Mouse (Mus musculus) hindbrain, embryonic 13.5 days (tissue): ENCODE measurements at regions not wholly inside any gene's neighbourhood (a gene's known extent, or its start where the extent isn't known, plus 50 kb on each side); places are given as distances from the start of the nearest gene placed in this dataset.

ENCODE experiments used
- ATAC-seq: fragments of 200-750 bp; cut with Nextera tagmentation; 2 replicates; pipeline ENCODE4 v1.8.0; 2017; ENCODE audit warnings: moderate TSS enrichment; ENCODE audit not compliant: low FRiP score
- H3K27ac ChIP-seq: fragments of 300-500 bp; sonication (generic); 2 replicates; pipeline ENCODE4 v1.5.1; 2015; ENCODE audit warnings: inconsistent platforms, mild to moderate bottlenecking, moderate library complexity
- H3K27me3 ChIP-seq: fragments of 300-500 bp; sonication (generic); 2 replicates; pipeline ENCODE4 v1.6.1; 2015; ENCODE audit warnings: mild to moderate bottlenecking, inconsistent platforms
- H3K36me3 ChIP-seq: fragments of 300-500 bp; sonication (generic); 2 replicates; pipeline ENCODE4 v1.6.1; 2015; ENCODE audit warnings: mild to moderate bottlenecking, inconsistent platforms
- H3K4me1 ChIP-seq: fragments of 300-500 bp; sonication (generic); replicated peaks from 2 replicates; pipeline ENCODE4 v1.6.1; 2015; ENCODE audit warnings: inconsistent platforms
- H3K4me2 ChIP-seq: fragments of 300-500 bp; sonication (generic); 2 replicates; pipeline ENCODE4 v1.6.1; 2015; ENCODE audit warnings: inconsistent platforms, mild to moderate bottlenecking, moderate library complexity
- H3K4me3 ChIP-seq: fragments of 300-500 bp; sonication (generic); 2 replicates; pipeline ENCODE4 v1.5.1; 2015; ENCODE audit warnings: mild to moderate bottlenecking, inconsistent platforms
- H3K9ac ChIP-seq: fragments of 300-500 bp; sonication (generic); 2 replicates; pipeline ENCODE4 v1.6.1; 2015; ENCODE audit warnings: mild to moderate bottlenecking, inconsistent platforms
- H3K9me3 ChIP-seq: fragments of 300-500 bp; sonication (generic); 2 replicates; pipeline ENCODE4 v1.6.1; 2016; ENCODE audit warnings: inconsistent platforms
- WGBS: fragments of 180-500 bp; shearing (Covaris S2); methylation state at CpG from one replicate; pipeline ENCODE4 v1.1.7; 2015; 5-methylcytosine and 5-hydroxymethylcytosine counted together

GRCm38 (mm10) chr14:114854324-114855054 lies 237.5 kb upstream of the Gpc5 start:
- H3K36me3 ChIP-seq, result no peaks in the 10 kb centered on the region
- ATAC-seq, result peak; percentile 50
- H3K9me3 ChIP-seq, result no peaks in the 10 kb centered on the region
- no peak overlapping the region for H3K9ac ChIP-seq
- no peak overlapping the region for H3K4me3 ChIP-seq
- H3K27me3 ChIP-seq, result no peaks in the 10 kb centered on the region
- peaks cover 16% of the 10 kb centered on the region for H3K4me1 ChIP-seq
- WGBS, result 30% methylated on average over 9 of the region's 9 CpGs
- H3K27ac ChIP-seq, result no peak overlapping the region
- H3K4me2 ChIP-seq, result no peak overlapping the region

- ATAC-seq, result peak; percentile 34; the same call in 1 of the 2 replicates
These were observed 236.8 kb upstream of the Gpc5 start for GRCm38 (mm10) chr14:114855055-114855740.

GRCm38 (mm10) chr14:114855746-114856145 lies 236.3 kb upstream of the Gpc5 start:
- WGBS, result 27% methylated on average over 3 of the region's 3 CpGs

More at GRCm38 (mm10) chr14:114855055-114855740, 236.8 kb upstream of the Gpc5 start:
- Histone ChIP-seq H3K4me3 (no peak overlapping the region), H3K9me3 (no peaks in the 10 kb centered on the region), H3K36me3 (no peaks in the 10 kb centered on the region), H3K9ac (no peak overlapping the region), H3K27ac (no peak overlapping the region), H3K27me3 (no peaks in the 10 kb centered on the region), H3K4me1 (peaks cover 16% of the 10 kb centered on the region), H3K4me2 (no peak overlapping the region)
- 16% methylated on average over 12 of the region's 12 CpGs for WGBS

GRCm38 (mm10) chr14:114856243-114857031 lies 235.6 kb upstream of the Gpc5 start:
- Histone ChIP-seq H3K9ac (no peak overlapping the region), H3K36me3 (no peaks in the 10 kb centered on the region), H3K4me3 (no peak overlapping the region), H3K27me3 (no peaks in the 10 kb centered on the region), H3K4me1 (peaks cover 16% of the 10 kb centered on the region), H3K9me3 (no peaks in the 10 kb centered on the region), H3K27ac (no peak overlapping the region), H3K4me2 (peak overlapping the region; percentile 27)
- 25% methylated on average over 18 of the region's 18 CpGs for WGBS
- ATAC-seq, result no peak; the same call in 1 of the 2 replicates

More at GRCm38 (mm10) chr14:114855746-114856145, 236.3 kb upstream of the Gpc5 start:
- ATAC-seq, result no peak
- no peak overlapping the region for H3K4me3 ChIP-seq
- no peaks in the 10 kb centered on the region for H3K27me3 ChIP-seq
- no peak overlapping the region for H3K4me2 ChIP-seq
- H3K27ac ChIP-seq, result no peak overlapping the region
- no peaks in the 10 kb centered on the region for H3K9me3 ChIP-seq
- H3K36me3 ChIP-seq, result no peaks in the 10 kb centered on the region
- H3K4me1 ChIP-seq, result peaks cover 16% of the 10 kb centered on the region
- H3K9ac ChIP-seq, result no peak overlapping the region

- H3K4me2 ChIP-seq, result no peak overlapping the region
- ATAC-seq, result no peak
- no peaks in the 10 kb centered on the region for H3K36me3 ChIP-seq
- peaks cover 16% of the 10 kb centered on the region for H3K4me1 ChIP-seq
- no peak overlapping the region for H3K27ac ChIP-seq
- H3K9me3 ChIP-seq, result no peaks in the 10 kb centered on the region
- H3K4me3 ChIP-seq, result no peak overlapping the region
- 9% methylated on average over 4 of the region's 4 CpGs for WGBS
- no peak overlapping the region for H3K9ac ChIP-seq
- H3K27me3 ChIP-seq, result no peaks in the 10 kb centered on the region
These were observed 234.8 kb upstream of the Gpc5 start for GRCm38 (mm10) chr14:114857171-114857570.

GRCm38 (mm10) chr14:114857689-114858088 lies 234.3 kb upstream of the Gpc5 start:
- Histone ChIP-seq H3K36me3 (no peaks in the 10 kb centered on the region), H3K27me3 (no peaks in the 10 kb centered on the region), H3K4me2 (no peak overlapping the region), H3K9ac (no peak overlapping the region), H3K9me3 (no peaks in the 10 kb centered on the region), H3K4me1 (peaks cover 16% of the 10 kb centered on the region), H3K4me3 (no peak overlapping the region), H3K27ac (no peak overlapping the region)
- WGBS, result 1% methylated on average over 7 of the region's 7 CpGs
- ATAC-seq, result no peak

- H3K9ac ChIP-seq, result no peak overlapping the region
- H3K27me3 ChIP-seq, result no peaks in the 10 kb centered on the region
- no peak for ATAC-seq
- H3K9me3 ChIP-seq, result no peaks in the 10 kb centered on the region
- no peak overlapping the region for H3K27ac ChIP-seq
- H3K4me1 ChIP-seq, result no peaks in the 10 kb centered on the region
- H3K4me3 ChIP-seq, result no peak overlapping the region
- no peaks in the 10 kb centered on the region for H3K36me3 ChIP-seq
- no peak overlapping the region for H3K4me2 ChIP-seq
- 72% methylated on average over 4 of the region's 4 CpGs for WGBS
These were observed 228.4 kb upstream of the Gpc5 start for GRCm38 (mm10) chr14:114863585-114863984.

- no peaks in the 10 kb centered on the region for H3K36me3 ChIP-seq
- no peak overlapping the region for H3K27ac ChIP-seq
- 93% methylated on average over 5 of the region's 5 CpGs for WGBS
- H3K4me1 ChIP-seq, result no peaks in the 10 kb centered on the region
- H3K4me2 ChIP-seq, result no peak overlapping the region
- no peaks in the 10 kb centered on the region for H3K9me3 ChIP-seq
- H3K27me3 ChIP-seq, result no peaks in the 10 kb centered on the region
- no peak overlapping the region for H3K9ac ChIP-seq
- no peak for ATAC-seq
- no peak overlapping the region for H3K4me3 ChIP-seq
These were observed 227.9 kb upstream of the Gpc5 start for GRCm38 (mm10) chr14:114864102-114864501.

GRCm38 (mm10) chr14:114869233-114869632 lies 222.8 kb upstream of the Gpc5 start:
- H3K27me3 ChIP-seq, result no peaks in the 10 kb centered on the region
- no peaks in the 10 kb centered on the region for H3K4me1 ChIP-seq
- no peak for ATAC-seq
- no peak overlapping the region for H3K9ac ChIP-seq
- H3K36me3 ChIP-seq, result no peaks in the 10 kb centered on the region
- no peak overlapping the region for H3K27ac ChIP-seq
- 53% methylated on average over 5 of the region's 5 CpGs for WGBS
- no peaks in the 10 kb centered on the region for H3K9me3 ChIP-seq
- no peak overlapping the region for H3K4me3 ChIP-seq
- H3K4me2 ChIP-seq, result no peak overlapping the region

- H3K36me3 ChIP-seq, result no peaks in the 10 kb centered on the region
- no peaks in the 10 kb centered on the region for H3K9me3 ChIP-seq
- 58% methylated on average over 3 of the region's 3 CpGs for WGBS
- H3K27me3 ChIP-seq, result no peaks in the 10 kb centered on the region
- H3K27ac ChIP-seq, result no peak overlapping the region
- no peak overlapping the region for H3K4me2 ChIP-seq
- H3K4me3 ChIP-seq, result no peak overlapping the region
- no peak for ATAC-seq
- no peak overlapping the region for H3K9ac ChIP-seq
- H3K4me1 ChIP-seq, result no peaks in the 10 kb centered on the region
These were observed 216.9 kb upstream of the Gpc5 start for GRCm38 (mm10) chr14:114875101-114875500.

- H3K9ac ChIP-seq, result no peak overlapping the region
- no peaks in the 10 kb centered on the region for H3K4me1 ChIP-seq
These were observed 215.6 kb upstream of the Gpc5 start for GRCm38 (mm10) chr14:114876427-114876826.

GRCm38 (mm10) chr14:114877477-114877876 lies 214.5 kb upstream of the Gpc5 start:
- H3K4me3 ChIP-seq, result no peak overlapping the region
- 50% methylated on average over 5 of the region's 5 CpGs for WGBS
- H3K9me3 ChIP-seq, result no peaks in the 10 kb centered on the region
- no peak overlapping the region for H3K4me2 ChIP-seq
- no peak overlapping the region for H3K27ac ChIP-seq
- no peak overlapping the region for H3K9ac ChIP-seq
- H3K4me1 ChIP-seq, result no peaks in the 10 kb centered on the region
- no peak for ATAC-seq
- no peaks in the 10 kb centered on the region for H3K36me3 ChIP-seq
- no peaks in the 10 kb centered on the region for H3K27me3 ChIP-seq

More at GRCm38 (mm10) chr14:114876427-114876826, 215.6 kb upstream of the Gpc5 start:
- Histone ChIP-seq H3K27ac (no peak overlapping the region), H3K27me3 (no peaks in the 10 kb centered on the region), H3K4me3 (no peak overlapping the region), H3K9me3 (no peaks in the 10 kb centered on the region), H3K4me2 (no peak overlapping the region), H3K36me3 (no peaks in the 10 kb centered on the region)
- no peak for ATAC-seq
- 49% methylated on average over 9 of the region's 9 CpGs for WGBS
